Mouse (Mus musculus): ENCODE results near the gene Khsrp.

DNA sequence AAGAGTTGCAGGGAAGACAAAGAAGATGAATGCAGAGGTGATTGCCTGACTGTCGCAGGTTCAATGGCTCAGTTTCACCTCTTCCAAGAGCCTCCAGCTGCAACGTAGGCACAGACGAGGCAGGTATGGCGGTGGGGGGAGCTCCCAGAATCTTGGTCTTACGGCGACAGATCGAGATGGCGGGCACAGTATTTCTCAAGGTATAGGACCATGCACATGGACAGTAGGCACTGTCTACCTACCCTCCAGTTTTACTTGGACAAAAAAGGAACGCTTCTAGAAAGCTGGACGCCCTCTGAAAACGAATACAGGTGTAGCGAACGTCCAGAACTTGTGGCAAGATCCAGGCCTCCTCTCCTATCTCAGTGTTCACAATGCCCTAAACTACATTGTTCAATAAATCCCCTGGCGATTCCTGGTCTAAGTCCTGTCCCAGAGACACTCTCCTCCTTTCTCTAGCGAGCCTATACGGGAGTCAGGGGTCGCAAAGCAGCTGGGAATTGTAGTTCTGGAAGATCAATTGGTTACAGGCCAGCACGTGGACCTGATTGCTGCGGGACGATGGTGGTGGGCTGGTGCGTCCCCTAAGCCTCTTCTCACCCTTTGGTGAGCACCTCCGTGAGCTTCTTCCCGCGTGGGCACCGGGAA, 41.7 kb downstream of the Khsrp start:
- TF ChIP-seq TAL1 (IDR thresholded peaks at IDR 0.05; ENCODE audit: low read length) (no peak), GATA1 (IDR thresholded peaks at IDR 0.05; ENCODE audit: low read length) (no peak)

Measured in erythroblast, embryonic 14.5 days (primary cell).